Mouse (Mus musculus) megakaryocyte, embryonic 14.5 days (primary cell): ENCODE measurements around the gene AC134908.4.

Experiments used
- FLI1 ChIP-seq: IDR thresholded peaks from 2 replicates; pipeline ENCODE4 v1.6.1; 2012; ENCODE audit warnings: low read length, inconsistent platforms, mixed read lengths
- GATA1 ChIP-seq: IDR thresholded peaks from 3 replicates; pipeline ENCODE4 v1.6.1; 2012; ENCODE audit warnings: mixed read lengths, low read length, inconsistent platforms, borderline replicate concordance

DNA sequence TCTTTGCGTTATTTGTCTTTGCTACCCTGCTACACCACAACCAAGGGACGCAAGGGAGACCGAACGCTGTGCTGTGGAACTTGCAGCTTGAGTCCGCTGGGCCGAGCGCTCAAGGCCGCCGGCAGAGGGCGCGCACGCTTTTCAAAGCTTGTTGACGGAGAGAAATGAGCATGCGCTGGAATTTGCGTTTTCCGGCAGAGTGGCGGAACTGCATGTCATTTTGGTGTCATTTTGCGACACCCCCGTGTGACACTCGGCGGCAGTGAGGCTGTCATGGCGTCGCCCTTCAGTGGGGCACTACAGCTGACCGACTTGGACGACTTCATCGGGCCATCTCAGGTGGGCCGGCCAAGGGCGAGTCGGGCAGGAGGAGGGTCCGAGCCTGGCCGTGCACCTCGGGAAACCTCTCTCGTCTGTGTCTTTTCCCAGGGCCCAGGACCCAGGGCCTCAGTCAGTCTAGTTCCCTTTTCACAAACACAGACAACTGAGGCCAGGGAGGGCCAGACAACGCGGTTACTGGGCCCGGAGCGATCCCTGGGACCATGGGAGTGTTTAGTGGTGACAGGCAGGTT, 21.8 kb downstream of the AC134908.4 start, which contains the start of gene Narfl:
- no peak for TF ChIP-seq GATA1
- no peak for TF ChIP-seq FLI1
